Mouse (Mus musculus) myocyte (in vitro differentiated cells): Measurements from ENCODE around the gene Fam118b.

Source experiments
- E2F4 ChIP-seq: IDR thresholded peaks from one replicate; pipeline ENCODE4 v1.6.1; 2011; ENCODE audit warnings: mild to moderate bottlenecking, control low read depth, moderate library complexity; ENCODE audit not compliant: insufficient read depth
- MYOD1 ChIP-seq, 3 experiments: IDR thresholded peaks; one replicate each; pipeline ENCODE4 v1.6.1; 2011; ENCODE audit warnings: control low read depth in 2 of 3, low read depth in 2 of 3, mild to moderate bottlenecking in 2 of 3, moderate library complexity in 1 of 3; ENCODE audit not compliant: insufficient read length in 2 of 3, control insufficient read depth in 1 of 3
- MYOG ChIP-seq, 3 experiments: IDR thresholded peaks; one replicate each; pipeline ENCODE4 v1.6.1; 2011; ENCODE audit warnings: control low read depth in 2 of 3, low read depth in 2 of 3, mild to moderate bottlenecking in 2 of 3; ENCODE audit not compliant: insufficient read length in 2 of 3, control insufficient read depth in 1 of 3, insufficient read depth in 1 of 3
- POLR2A ChIP-seq: IDR thresholded peaks from one replicate; pipeline ENCODE4 v1.6.1; 2011; ENCODE audit warnings: low read depth, mild to moderate bottlenecking, control low read depth, moderate library complexity; ENCODE audit not compliant: insufficient read length
- SRF ChIP-seq: IDR thresholded peaks from one replicate; pipeline ENCODE4 v1.6.1; 2011; ENCODE audit warnings: low read depth; ENCODE audit not compliant: control insufficient read depth, insufficient read length
- TCF12 ChIP-seq: IDR thresholded peaks from one replicate; pipeline ENCODE4 v1.6.1; 2011; ENCODE audit warnings: mild to moderate bottlenecking, control low read depth; ENCODE audit not compliant: poor library complexity, insufficient read depth, severe bottlenecking
- USF1 ChIP-seq: IDR thresholded peaks from one replicate; pipeline ENCODE4 v1.6.1; 2011; ENCODE audit warnings: low read depth, mild to moderate bottlenecking, control low read depth, moderate library complexity

- TF ChIP-seq E2F4 (no peak), POLR2A (no peak), MYOD1 (IDR thresholded peaks at IDR 0.05; ENCODE audit: control insufficient read depth in 1 of 3, insufficient read length in 2 of 3, low read depth in 2 of 3) (no peak), TCF12 (no peak), MYOG (IDR thresholded peaks at IDR 0.05; ENCODE audit: control insufficient read depth in 1 of 3, insufficient read depth in 1 of 3, insufficient read length in 2 of 3, low read depth in 2 of 3) (no peak), SRF (no peak), USF1 (no peak)
Observed at GRCm38 (mm10) chr9:35314254-35314653, 46.6 kb upstream of the Fam118b start.
